Mouse (Mus musculus): ENCODE measurements at regions not wholly inside any gene's neighbourhood (a gene's known extent, or its start where the extent isn't known, plus 50 kb on each side); places are given as distances from the start of the nearest gene placed in this dataset.

DNA sequence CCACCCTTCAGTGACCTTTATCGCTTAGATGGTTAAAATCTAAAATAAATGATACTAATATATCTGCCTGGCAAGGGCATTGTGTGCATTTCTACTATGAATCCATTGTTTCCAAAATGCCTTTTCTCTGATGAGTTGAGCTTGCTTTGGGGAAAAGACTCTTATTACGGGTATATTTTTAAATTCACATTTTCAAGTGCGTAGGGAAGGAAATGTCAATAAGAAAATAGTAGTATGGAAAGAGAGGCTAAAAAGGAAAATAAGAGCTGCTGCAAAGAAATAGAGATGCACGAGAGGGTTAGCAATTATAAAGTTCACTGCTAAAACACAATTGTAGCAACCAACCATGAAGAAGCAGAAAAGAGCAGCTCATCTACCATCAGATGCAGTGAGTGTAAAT lies 123.8 kb upstream of the Chl1 start:
- in situ Hi-C loops (cut with MboI, MseI) = no loop called here

DNA sequence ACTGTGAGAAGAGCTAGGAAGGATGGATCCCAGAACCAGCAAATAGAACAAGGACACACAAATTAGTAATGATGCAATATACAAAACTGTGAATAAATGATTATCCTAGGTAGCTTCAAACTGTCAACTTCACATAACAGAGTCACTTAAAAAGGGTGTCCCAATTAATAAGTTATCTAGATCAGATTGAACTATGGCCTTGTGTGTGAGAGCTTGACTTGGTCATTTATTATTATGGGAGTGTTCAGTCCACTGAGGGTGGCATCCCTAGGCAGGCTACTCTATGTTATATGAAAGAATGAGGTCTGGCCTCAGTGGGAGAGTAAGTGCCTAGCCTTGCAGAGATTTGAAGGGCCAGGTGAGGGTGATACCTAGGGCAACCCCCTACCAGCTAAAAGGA lies 104.4 kb upstream of the Chl1 start:
- in situ Hi-C loops (cut with MboI, MseI) = no loop called here

DNA sequence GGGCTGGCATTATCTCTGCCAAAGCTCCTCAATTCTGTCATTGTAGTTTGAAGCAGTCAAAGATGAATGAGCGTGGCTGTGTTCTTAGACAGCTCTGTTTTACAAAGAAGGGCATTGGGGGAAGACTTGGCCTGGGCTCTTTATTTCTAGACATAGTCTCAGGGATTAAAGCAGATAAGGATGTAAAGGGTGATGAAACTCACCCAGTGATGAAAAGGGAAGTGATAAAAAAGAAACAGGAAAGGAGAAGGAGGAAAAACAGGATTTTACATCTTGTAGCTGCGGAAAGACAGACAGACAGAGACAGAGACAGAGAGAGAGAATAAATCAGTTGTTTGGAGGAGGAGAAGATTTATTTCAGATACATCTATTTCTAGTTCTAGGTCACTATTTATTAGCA lies 95.5 kb upstream of the Chl1 start:
- in situ Hi-C loops (cut with MboI, MseI) = no loop called here

DNA sequence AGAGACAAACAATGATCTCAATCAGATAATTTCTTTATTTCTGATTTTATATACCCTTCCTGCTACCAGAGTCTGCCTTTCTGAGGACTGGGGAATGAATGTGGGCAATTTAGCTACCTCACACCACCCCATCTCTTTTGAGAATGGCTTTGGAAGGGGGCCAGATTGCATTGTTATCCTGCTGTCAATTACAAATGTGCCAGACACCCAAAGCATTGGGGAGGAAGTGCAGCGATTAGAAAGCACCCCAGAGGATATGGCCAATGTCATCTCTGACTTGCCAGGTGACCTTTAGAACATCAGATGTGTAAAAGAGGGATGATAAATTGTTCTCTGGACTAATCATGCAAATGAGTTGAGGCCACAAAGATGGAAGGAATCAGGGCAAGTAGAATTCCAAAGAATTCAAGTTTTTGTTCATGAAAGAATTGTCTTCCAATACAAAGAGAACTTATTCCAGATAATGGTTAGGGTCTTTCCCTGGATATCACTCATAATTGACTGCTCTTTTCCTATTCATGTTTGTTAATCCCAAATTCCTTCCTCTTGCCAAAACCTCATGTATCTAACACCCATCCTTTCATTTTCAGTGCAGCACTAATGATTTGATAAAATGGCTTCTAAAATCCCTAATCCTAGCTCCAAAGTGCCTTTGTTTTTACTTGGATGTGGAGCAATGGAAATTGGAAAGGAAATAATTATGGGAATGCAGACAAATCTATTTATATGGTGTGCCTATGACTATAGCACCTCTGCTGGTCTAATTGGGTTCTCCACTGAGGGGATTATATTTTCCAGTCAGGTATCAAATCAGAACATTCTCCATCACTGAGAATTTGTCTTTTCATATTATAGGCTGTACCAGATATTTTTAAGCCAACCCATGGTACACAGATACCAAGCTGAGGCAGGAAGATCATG lies 89.1 kb upstream of the Chl1 start:
- in situ Hi-C loops (cut with MboI, MseI) = no loop called here

DNA sequence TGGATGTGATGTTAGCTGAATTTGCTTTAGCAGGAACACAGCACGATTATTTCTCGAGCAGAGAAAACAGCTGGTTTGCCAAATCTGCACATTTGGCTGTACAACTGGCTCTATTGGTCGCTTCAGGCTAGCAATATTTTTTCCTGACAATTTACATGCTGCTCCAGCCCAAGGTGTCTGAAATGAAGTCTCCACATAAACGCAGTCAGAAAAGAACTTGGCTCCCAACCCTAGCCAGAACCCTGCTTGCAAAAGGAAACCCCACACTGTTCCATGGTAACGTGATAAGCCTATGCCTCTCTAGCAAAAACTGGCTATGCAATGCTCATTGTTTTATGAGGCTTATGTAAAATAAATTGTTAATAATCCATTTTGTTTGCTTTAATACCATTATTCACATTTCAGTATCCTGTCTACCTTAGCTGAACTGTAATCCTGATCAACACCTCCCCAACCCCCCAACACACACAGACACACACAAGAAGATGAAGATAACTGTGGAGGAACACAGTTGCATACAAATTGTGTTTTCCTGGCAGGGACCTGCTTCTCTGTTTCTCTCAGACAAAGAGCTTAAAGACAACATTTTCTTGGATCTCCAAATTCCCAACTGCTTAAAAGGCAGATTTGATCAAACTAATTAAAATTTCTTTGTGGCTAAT lies 79.3 kb upstream of the Chl1 start:
- in situ Hi-C loops (cut with MboI, MseI) = loop anchor here in 1 of 2 experiments (25.0 kb wide), 1 partner anchor 581 kb away; no protein-coding TSS in a partner anchor

DNA sequence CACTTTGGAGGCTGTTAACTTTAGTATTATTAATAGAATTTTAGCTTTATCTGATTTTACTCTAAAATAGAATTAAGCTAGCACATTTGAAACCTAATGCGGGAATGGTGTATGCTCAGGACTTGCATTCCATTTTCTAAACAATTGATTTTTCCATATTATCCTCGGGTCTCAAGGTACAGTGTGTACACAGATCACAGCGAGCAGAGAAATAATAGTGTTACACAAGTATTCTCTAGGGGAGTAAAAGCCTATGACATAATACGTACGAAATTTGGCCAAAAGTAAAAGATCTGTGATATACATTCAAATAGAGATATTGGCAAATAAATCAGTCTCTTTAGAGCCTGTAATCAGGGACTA lies 78.8 kb upstream of the Chl1 start:
- in situ Hi-C loops (cut with MboI, MseI) = loop anchor here in 1 of 2 experiments (25.0 kb wide), 1 partner anchor 581 kb away; no protein-coding TSS in a partner anchor

Data from T-helper 17 cell (primary cell).